Mouse (Mus musculus) Patski (cell line): ENCODE measurements around the gene Rnd2. TPM values are rescaled to one million over a fixed set of nuclear protein-coding genes. Genes with fewer than 3 reads are reported as not detected.

Experiments used
- ATAC-seq: fragments of 100-300 bp; one replicate; pipeline ENCODE4 v1.8.0; 2021
- CTCF ChIA-PET: fragments of 350-600 bp; sonication (Branson Sonifier 250); formaldehyde crosslinking; loops from one replicate; lab custom pipeline; 2022; ENCODE audit warnings: inconsistent platforms; lab: Charles Lee
- POLR2A ChIA-PET: fragments of 350-600 bp; sonication (Branson Sonifier 250); formaldehyde crosslinking; loops from one replicate; lab custom pipeline; 2022; ENCODE audit warnings: antibody characterized with exemption, inconsistent platforms; lab: Charles Lee
- DNase-seq: peaks from one replicate; pipeline ENCODE4 v3.0.0-alpha.2; 2011; ENCODE audit warnings: low read depth, low spot score
- H3K27me3 ChIP-seq: fragments of 371-371 bp; one replicate; pipeline ENCODE4 v1.5.1; 2021
- CTCF ChIP-seq: fragments of 100-300 bp; IDR thresholded peaks from one replicate; pipeline ENCODE4 v1.5.1; 2021
- in situ Hi-C: fragments of 300-500 bp; cut with MboI; formaldehyde crosslinking; loops from 3 replicates; pipeline ENCODE4 v1.11.1; 2018; ENCODE audit warnings: low pct_unique_long_range_greater_than_20kb, mixed read lengths
- polyA plus RNA-seq: library from polyadenylated mRNA; unstranded; gene quantifications from one replicate; pipeline ENCODE4 v1.2.3, GENCODE M21; 2021

Rnd2 gene
- polyA plus RNA-seq, 1 experiment from 2014 or later, result 22.6 TPM

DNA sequence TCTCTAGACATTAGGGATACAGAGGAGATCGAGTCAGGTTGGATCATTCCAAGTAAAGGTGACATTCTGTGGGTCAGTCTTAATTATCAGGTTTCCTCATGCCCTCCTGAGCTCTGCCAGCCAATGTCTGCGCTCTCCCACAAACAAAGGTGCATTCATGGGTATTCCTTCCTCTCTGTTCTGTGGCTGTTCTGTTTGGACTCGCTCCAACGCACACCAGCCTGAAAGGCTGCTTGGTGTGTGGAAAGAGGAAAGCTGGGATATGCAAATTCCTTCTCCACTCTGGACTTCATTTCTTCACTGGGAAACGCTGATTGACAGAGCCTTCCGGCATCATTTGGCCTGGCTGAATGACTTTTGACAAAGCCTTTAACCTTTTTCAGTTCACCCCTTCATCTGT lies 10.1 kb upstream of the Rnd2 start:
- POLR2A ChIA-PET, result interaction anchor here (1.8 kb wide), 1 partner anchor 10 kb away, joined by 6 read pairs; the partner anchor contains the start of gene Rnd2
- CTCF ChIA-PET, result interaction anchor here (0.7 to 2.0 kb wide), 4 partner anchors 9 to 38 kb away, joined by 3 to 7 read pairs (median 4); no protein-coding TSS in a partner anchor
- no peak for TF ChIP-seq CTCF
- DNase-seq (no peak), ATAC-seq (no peak)
- H3K27me3 ChIP-seq, result no peaks in the 10 kb centered on the region
- in situ Hi-C loops, result no loop called here

DNA sequence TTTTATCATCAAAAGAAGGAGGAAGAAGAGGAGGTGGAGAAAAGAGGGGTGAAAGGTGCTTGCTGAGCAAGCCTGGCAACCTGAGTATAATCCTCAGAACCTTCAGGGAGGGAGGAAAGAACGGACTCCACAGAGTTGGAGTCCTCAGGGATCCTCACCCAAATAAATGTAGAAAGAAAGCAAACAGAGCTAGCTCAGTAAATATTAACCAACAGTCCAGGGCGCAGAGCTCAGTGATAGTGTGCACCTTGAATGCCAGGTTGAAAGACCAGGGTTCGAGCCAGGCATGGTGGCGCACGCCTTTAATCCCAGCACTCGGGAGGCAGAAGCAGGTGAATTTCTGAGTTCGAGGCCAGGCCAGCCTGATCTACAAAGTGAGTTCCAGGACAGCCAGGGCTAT lies 9.2 kb upstream of the Rnd2 start:
- H3K27me3 ChIP-seq, result no peaks in the 10 kb centered on the region
- ATAC-seq (no peak), DNase-seq (no peak)
- in situ Hi-C loops, result no loop called here
- ChIA-PET CTCF (interaction anchor here (1.1 to 2.0 kb wide), 2 partner anchors 12 to 37 kb away, joined by 3 to 7 read pairs; no protein-coding TSS in a partner anchor), POLR2A (interaction anchor here (1.8 kb wide), 1 partner anchor 9 kb away, joined by 6 read pairs; the partner anchor contains the start of gene Rnd2)
- no peak for TF ChIP-seq CTCF

DNA sequence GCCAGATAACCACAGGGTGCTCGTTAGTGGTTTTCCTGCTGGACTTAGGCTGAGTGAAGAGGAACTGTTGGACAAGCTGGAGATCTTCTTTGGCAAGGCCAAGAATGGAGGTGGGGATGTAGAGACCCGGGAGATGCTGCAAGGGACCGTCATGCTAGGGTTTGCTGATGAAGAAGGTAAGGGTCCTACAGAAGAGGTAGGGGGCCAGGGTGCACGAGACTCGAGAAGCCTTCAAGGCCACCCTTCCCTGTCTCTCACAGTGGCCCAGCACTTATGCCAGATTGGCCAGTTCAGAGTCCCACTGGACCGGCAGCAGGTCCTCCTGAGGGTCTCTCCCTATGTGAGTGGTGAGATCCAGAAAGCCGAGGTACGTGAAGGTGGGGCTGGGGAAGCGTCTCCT lies 7.2 kb upstream of the Rnd2 start:
- POLR2A ChIA-PET, result no interaction called here
- DNase-seq (no peak), ATAC-seq (no peak)
- H3K27me3 ChIP-seq, result no peaks in the 10 kb centered on the region
- CTCF ChIA-PET, result interaction anchor here (1.4 kb wide), 1 partner anchor 16 kb away, joined by 3 read pairs; the partner anchor contains the start of gene Rpl27
- in situ Hi-C loops, result no loop called here
- no peak for TF ChIP-seq CTCF

DNA sequence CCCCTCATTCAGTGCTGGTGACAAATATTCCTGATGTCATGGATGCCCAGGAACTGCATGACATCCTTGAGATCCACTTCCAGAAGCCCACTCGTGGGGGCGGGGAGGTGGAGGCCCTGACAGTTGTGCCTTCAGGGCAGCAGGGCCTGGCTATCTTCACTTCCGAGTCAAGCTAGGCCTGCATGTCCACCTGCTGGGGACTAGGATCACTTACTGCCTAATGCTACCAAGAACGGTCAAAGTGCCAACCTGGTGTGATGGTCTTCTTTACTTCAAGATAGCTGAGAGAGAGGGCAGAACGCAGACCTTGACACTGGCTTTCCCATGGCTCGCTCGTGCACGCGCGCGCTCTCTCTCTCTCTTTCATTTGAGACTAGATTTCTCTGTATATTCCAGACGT lies 6.6 kb upstream of the Rnd2 start:
- DNase-seq (no peak), ATAC-seq (no peak)
- in situ Hi-C loops, result no loop called here
- no peak for TF ChIP-seq CTCF
- no peaks in the 10 kb centered on the region for H3K27me3 ChIP-seq
- ChIA-PET CTCF (no interaction called here), POLR2A (no interaction called here)

DNA sequence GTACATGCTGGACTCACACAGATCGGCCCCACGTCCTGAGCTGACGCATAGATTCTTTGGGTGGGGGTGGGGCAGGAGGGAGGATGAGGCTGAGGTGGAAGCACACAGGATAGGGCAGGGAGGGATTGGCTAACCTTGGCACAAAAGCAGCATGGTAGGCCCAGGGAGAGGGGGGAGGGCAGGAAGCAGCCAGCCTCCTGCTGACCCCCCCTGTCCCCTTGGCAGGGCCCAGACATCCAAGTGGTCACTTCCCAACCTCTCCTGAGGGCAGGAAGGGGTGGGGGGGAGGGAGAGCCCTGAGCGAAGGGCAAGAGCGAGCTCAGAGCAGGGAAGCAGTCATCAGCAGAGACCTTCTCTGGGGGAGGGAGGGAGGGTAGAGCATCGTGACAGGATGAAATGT lies 5.1 kb upstream of the Rnd2 start:
- no peak for TF ChIP-seq CTCF
- in situ Hi-C loops, result no loop called here
- POLR2A ChIA-PET, result no interaction called here

DNA sequence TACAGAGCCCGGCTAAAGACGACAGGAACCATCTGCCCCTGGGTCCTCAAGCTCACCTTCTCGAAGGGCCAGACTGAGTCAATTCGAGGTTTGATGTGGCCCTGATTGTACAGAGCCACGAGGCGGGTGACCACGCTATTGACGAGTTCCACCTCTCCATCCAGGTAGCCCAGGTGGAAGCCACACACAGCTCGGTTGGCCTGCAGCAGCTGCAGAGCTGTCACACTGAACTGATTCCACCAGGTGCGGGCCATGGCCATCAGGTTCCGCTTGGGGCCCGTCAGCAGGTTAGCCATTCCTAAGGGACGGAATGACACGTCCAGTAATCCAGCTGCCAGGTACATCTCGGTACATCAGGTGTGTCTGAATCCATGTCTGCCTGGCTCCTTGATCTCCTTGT lies 4.5 kb upstream of the Rnd2 start:
- CTCF ChIA-PET, result no interaction called here
- POLR2A ChIA-PET, result no interaction called here
- no peaks in the 10 kb centered on the region for H3K27me3 ChIP-seq
- DNase-seq, result no peak
- TF ChIP-seq CTCF, result no peak
- in situ Hi-C loops, result no loop called here
- no peak for ATAC-seq

More for the DNA sequence above, 5.1 kb upstream of the Rnd2 start:
- ATAC-seq, result no peak
- H3K27me3 ChIP-seq, result no peaks in the 10 kb centered on the region
- no peak for DNase-seq
- CTCF ChIA-PET, result interaction anchor here (0.9 kb wide), 1 partner anchor 10 kb away, joined by 3 read pairs; no protein-coding TSS in a partner anchor

DNA sequence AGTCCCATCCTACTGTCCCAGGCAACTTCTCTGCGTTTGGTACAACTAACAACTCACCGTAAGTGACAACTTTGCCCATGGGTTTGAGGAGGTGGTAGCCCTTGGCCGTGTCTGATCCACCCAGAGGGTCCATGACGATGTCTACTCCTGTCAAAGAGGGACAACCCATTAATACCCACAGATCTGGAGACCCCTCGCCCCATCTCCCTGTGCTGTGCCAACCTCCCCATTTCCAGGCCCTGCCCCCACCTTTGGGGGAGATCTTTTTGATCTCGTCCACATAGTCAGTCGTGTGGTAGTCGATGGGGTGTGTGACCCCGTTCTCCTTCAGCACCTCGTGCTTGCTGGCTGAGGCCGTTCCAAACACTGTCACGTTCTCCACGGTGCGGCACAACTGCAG lies 2.7 kb upstream of the Rnd2 start:
- no peak for DNase-seq
- ChIA-PET POLR2A (no interaction called here), CTCF (no interaction called here)
- TF ChIP-seq CTCF, result no peak
- H3K27me3 ChIP-seq, result no peaks in the 10 kb centered on the region
- in situ Hi-C loops, result no loop called here
- no peak for ATAC-seq

DNA sequence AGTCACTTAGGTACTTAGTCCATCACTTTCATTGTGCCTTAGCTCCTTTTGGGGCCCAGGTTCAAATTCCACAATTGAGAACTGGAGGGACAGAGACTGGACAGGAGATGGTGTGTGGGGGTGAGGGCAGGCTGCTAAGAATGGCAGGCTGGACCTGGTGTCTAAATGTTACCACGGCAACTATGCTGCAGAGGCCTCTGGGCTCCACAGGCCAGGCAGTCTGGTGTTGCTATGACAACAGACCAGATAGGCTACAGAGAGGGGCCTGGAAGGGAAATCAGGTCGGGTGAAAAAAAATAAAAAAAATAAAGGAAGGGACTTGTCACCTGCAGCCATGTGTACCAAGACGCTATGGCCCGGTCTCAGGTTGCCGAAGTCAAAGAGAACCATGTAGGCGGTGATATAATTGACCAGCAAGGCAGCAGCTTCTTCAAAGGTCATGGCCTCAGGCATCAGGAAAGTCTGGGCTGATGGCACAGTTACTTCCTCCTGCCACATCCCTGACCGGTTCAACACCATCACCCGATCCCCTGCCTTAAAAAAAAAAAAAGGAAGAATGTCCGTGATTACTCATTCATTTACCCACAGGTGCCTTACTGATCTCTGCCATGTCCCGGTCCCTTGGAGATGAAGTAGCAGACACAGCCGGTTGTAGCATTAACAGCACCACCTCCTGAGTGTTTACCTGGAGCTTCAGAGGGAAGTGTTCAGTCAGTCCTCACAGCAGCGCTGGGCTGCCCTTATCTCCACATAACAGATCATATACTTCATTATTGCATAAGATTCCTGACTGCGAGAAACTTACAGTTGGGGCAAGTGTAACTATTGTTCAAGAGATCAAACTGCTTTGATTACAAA lies 2.0 kb upstream of the Rnd2 start:
- CTCF ChIA-PET, result interaction anchor here (1.4 kb wide), 1 partner anchor 8 kb away, joined by 4 read pairs; no protein-coding TSS in a partner anchor
- no peak for TF ChIP-seq CTCF
- POLR2A ChIA-PET, result interaction anchor here (0.6 to 0.9 kb wide), 2 partner anchors 19 to 39 kb away, joined by 3 read pairs; no protein-coding TSS in a partner anchor
- ATAC-seq (no peak), DNase-seq (no peak)
- in situ Hi-C loops, result no loop called here
- H3K27me3 ChIP-seq, result no peaks in the 10 kb centered on the region

DNA sequence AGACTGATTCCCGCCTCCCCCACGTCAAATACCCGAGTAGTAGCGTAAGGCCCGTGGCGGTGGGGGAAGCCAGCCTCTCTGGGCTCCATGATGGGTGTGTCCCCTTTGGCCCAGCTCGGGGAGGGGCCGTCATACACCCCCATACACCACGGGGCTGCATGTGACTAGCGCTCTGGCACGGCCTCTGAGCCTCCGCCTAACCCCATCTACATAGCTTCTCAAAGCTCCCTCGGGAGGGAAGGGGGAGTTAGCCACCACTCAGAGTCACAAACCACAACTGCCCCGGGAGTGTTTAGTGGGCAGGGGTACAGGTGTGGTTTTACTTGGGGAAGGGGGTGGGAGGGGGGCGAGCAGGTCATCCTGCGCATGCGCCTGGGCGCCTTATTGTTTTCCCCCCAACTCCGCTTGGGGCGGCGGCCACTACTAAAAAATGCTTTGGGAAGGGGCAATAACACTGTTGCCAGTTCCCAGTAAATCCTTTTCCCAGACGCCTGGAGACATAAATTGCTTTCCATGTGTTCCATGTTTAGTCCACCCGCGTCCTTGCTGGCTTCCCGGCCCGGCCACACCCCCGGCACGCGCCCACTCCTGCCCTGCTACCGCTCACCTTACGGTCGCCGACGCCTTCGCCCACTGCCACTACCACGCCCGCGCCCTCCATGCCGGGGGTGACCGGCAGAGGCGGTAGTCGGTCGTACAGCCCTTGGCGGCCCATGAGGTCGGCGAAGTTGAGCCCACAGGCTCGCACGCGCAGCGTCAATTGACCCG lies 486 bp downstream of the Rnd2 start:
- no peaks in the 10 kb centered on the region for H3K27me3 ChIP-seq
- ChIA-PET CTCF (interaction anchor here (1.2 kb wide), 1 partner anchor 106 kb away, joined by 3 read pairs; no protein-coding TSS in a partner anchor), POLR2A (interaction anchor here (0.7 to 2.5 kb wide), 4 partner anchors 11 to 142 kb away, joined by 3 to 8 read pairs (median 4); partner anchors contain the start of gene Ifi35)
- DNase-seq (no peak), ATAC-seq (peak; percentile 23)
- no peak for TF ChIP-seq CTCF
- in situ Hi-C loops, result loop anchor here (5.0 kb wide), 1 partner anchor 97 kb away; no protein-coding TSS in a partner anchor
